Mouse (Mus musculus) lung, adult 2 months (tissue): ENCODE data around the gene Acap2. TPM values are rescaled to one million over a fixed set of nuclear protein-coding genes. Genes with fewer than 3 reads are reported as not detected.

Source experiments
- DNase-seq: peaks from one replicate; pipeline ENCODE4 v3.0.0; 2022
- H3K4me1 ChIP-seq: fragments of 200-500 bp; 2 replicates; pipeline ENCODE4 v1.6.1; 2011; ENCODE audit warnings: low read length; ENCODE audit not compliant: control insufficient read depth, insufficient read depth
- H3K4me3 ChIP-seq: fragments of 200-500 bp; replicated peaks from 2 replicates; pipeline ENCODE3; 2011; ENCODE audit warnings: low read depth, mild to moderate bottlenecking, control low read depth, low read length; ENCODE audit errors: extremely low read depth
- CTCF ChIP-seq: fragments of 200-500 bp; IDR thresholded peaks from 2 replicates; pipeline ENCODE4 v1.5.1; 2011; ENCODE audit warnings: mild to moderate bottlenecking, low read length, control low read depth; ENCODE audit not compliant: insufficient read depth
- POLR2A ChIP-seq: fragments of 200-500 bp; IDR thresholded peaks from 2 replicates; pipeline ENCODE4 v1.6.1; 2011; ENCODE audit warnings: low read depth, mild to moderate bottlenecking, control low read depth, low read length, borderline replicate concordance; ENCODE audit errors: extremely low read depth
- WGBS: fragments of 180-500 bp; shearing (Covaris S2); methylation state at CpG from one replicate; pipeline ENCODE4 v1.1.7; 2018; 5-methylcytosine and 5-hydroxymethylcytosine counted together
- polyA plus RNA-seq: library from polyadenylated mRNA; depleted of rRNA; stranded (reverse); fragments of >200 nt; gene quantifications from 2 replicates; pipeline ENCODE4 v1.2.3, GENCODE M21; 2012; rRNA removed

Gene Acap2
- polyA plus RNA-seq, 1 experiment = 21.8 TPM

DNA sequence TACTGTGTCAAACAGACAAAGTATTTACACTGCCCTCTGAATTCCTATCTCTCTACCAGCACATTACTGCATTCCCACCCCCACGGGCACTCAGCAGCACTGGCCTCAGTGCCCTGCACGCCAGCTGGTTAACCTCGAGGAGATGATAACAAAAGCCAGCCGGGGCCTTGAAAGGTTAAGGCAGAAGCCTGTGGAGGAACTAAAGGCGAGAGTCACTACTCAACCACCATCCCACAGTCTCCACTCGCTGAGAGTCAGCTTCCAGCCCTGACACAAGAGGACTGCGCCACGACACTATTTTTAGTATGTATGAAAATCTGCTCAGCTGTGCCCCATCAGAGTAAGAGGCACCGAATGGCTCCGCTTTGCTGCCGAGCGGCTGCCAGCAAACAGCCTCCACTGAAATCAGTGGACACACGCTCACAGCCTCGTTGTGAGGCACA is 154.8 kb downstream of the Acap2 start:
- WGBS = 51% methylated on average over 14 of the region's 14 CpGs
- Histone ChIP-seq H3K4me1 (peaks cover 3% of the 10 kb centered on the region; the same call in 1 of the 2 replicates), H3K4me3 (no peak overlapping the region)
- TF ChIP-seq CTCF (no peak), POLR2A (no peak)
- no peak for DNase-seq

DNA sequence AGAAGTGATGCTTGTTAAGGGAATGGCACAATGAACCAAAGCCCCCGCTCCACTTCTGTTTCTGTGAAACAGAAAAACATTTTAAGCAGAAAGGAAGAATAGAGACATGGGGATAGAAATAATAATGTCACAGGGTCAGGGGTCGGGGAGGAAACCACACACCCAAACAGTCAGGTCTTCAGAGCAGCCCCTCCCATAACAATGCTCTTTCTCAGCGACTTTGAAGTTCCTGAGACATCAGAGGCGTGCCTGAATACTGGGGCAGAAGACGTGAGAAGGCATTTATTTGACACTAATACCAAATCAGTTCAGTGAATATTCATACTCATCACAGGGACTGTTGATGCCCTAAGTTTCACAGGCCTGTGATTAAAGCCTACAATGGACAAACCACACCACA is 155.8 kb downstream of the Acap2 start:
- 67% methylated on average over 5 of the region's 5 CpGs for WGBS
- no peak overlapping the region for H3K4me3 ChIP-seq

DNA sequence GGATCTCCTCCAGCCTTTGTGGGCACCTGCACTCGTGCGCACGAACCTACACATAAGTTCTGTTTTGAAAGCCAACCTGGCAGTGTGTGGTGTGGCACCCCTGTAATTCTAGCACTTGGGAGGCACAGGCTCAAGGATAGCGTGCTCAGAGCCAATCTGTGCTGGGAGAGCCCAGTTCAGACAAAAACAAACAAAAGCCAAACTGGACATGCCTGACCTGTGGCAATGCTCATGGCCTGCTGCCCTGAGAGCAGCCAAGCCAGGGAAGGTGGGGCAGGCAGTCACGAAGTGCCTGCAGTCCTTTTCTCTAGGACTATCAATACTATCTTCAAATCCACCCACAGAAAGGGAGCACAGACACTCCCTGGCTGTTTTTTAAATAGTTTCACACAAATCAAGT is 157.9 kb downstream of the Acap2 start:
- 70% methylated on average over 5 of the region's 5 CpGs for WGBS
- TF ChIP-seq CTCF (no peak), POLR2A (no peak)
- Histone ChIP-seq H3K4me1 (peaks cover 3% of the 10 kb centered on the region; the same call in 1 of the 2 replicates), H3K4me3 (no peak overlapping the region)
- no peak for DNase-seq

More for the DNA sequence above, 155.8 kb downstream of the Acap2 start:
- TF ChIP-seq POLR2A (no peak), CTCF (no peak)
- no peak for DNase-seq
- H3K4me1 ChIP-seq = peaks cover 3% of the 10 kb centered on the region; the same call in 1 of the 2 replicates

Other genes starting within 250 kb of the Acap2 start
- 15.8 and 21.9 TPM in 2 replicates for gene Xxylt1, start 119.8 kb downstream of the Acap2 start, polyA plus RNA-seq
- gene Ppp1r2, start 74.0 kb upstream of the Acap2 start, polyA plus RNA-seq = 89.0 and 116 TPM in 2 replicates
- 2.9 and 5.1 TPM in 2 replicates for gene Apod, start 113.6 kb upstream of the Acap2 start, polyA plus RNA-seq
- 5.7 and 10.2 TPM in 2 replicates for gene Bdh1, start 221.0 kb upstream of the Acap2 start, polyA plus RNA-seq